Mouse (Mus musculus): ENCODE data around the gene Actl7a. TPM values are rescaled to one million over a fixed set of nuclear protein-coding genes. Genes with fewer than 3 reads are reported as not detected.

Gene Actl7a
- total RNA-seq (2014; rRNA removed) (not detected in 2 replicates), polyA plus RNA-seq (2015; fragmentation: Nextera tagmentation; extraction: Ambion mirVana) (not detected in 2 replicates)

DNA sequence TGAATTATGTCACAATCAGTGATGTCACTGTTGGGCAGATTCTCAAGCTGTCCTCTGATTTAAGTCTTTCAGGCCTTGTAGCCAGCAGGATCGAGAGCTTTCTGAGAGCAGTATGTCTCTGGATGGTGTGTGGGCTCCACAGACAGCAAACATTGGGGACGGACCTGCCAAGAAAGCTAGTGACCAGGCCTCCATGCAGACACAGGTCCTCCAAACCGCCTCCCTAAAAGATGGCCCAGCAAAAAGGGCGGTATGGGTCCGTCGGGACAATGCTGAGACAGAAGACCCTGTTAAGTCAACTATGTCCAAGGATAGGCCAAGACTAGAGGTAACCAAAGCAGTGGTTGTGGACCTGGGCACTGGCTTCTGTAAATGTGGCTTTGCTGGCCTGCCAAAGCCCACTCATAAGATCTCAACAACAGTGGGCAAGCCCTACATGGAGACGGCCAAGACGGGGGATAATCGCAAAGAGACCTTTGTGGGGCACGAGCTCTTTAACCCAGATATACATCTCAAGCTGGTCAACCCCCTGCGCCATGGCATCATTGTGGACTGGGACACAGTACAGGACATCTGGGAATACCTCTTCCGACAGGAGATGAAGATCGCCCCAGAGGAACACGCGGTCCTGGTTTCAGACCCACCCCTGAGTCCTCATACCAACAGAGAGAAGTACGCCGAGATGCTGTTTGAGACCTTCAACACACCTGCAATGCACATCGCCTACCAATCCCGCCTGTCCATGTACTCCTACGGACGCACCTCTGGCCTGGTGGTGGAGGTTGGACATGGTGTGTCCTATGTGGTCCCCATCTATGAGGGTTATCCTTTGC lies at the start of gene Actl7a:
Gene Actl7a (plus strand): TSS at position 51 of the 833 bp plus-strand sequence.
- DNase-seq, result no peak
- peaks cover 13% of the 10 kb centered on the region for H3K36me3 ChIP-seq (ENCODE audit: insufficient read depth)
- no peak within 1 kb of the TSS for H3K9ac ChIP-seq
- H3K27ac ChIP-seq (ENCODE audit: low read depth, low read length), result no peak within 1 kb of the TSS
- H3K4me2 ChIP-seq (ENCODE audit: low read depth), result no peak within 1 kb of the TSS
- no peak for ATAC-seq
- H3K9me3 ChIP-seq (ENCODE audit: low read length), result no peaks in the 10 kb centered on the region
- 98% methylated on average over 21 of the region's 21 CpGs for WGBS
- no peaks in the 10 kb centered on the region for H3K27me3 ChIP-seq (ENCODE audit: insufficient read depth, low read length)
- H3K4me3 ChIP-seq (ENCODE audit: low read depth, low read length), result no peak within 1 kb of the TSS
- TF ChIP-seq CTCF (IDR thresholded peaks at IDR 0.05; ENCODE audit: low read depth), result no peak
- H3K4me1 ChIP-seq (ENCODE audit: insufficient read depth), result no peaks in the 10 kb centered on the region

DNA sequence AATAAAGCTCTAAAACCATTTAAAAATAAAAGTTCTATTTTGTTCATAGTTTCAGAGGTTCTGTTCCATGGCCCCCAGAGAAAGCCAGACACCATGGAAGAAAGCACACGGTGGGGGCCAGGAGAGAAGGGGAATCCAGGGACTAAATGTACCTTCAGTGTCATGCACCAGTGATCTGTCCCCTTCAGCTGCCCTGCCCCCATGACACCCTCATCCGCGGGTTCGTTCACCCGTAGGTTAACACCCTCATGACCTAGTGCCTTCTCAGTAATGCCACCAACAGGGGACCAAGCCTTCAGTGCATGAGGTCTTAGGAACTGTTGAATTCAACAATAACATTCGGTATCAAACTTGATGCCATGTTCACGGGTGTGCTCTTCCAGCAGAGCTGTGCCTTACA lies 46.8 kb upstream of the Actl7a start:
- DNase-seq (no peak), ATAC-seq (no peak)
- Histone ChIP-seq H3K27me3 (ENCODE audit: insufficient read depth, low read length) (no peaks in the 10 kb centered on the region), H3K4me2 (ENCODE audit: low read depth) (no peak overlapping the region), H3K27ac (ENCODE audit: low read depth, low read length) (no peak overlapping the region), H3K36me3 (ENCODE audit: insufficient read depth) (no peaks in the 10 kb centered on the region), H3K4me1 (ENCODE audit: insufficient read depth) (no peaks in the 10 kb centered on the region), H3K9me3 (ENCODE audit: low read length) (no peaks in the 10 kb centered on the region; the same call in 1 of the 2 replicates), H3K9ac (no peak overlapping the region), H3K4me3 (ENCODE audit: low read depth, low read length) (no peak overlapping the region)
- no peak for TF ChIP-seq CTCF (IDR thresholded peaks at IDR 0.05; ENCODE audit: low read depth)
- 88% methylated on average over 7 of the region's 7 CpGs for WGBS

DNA sequence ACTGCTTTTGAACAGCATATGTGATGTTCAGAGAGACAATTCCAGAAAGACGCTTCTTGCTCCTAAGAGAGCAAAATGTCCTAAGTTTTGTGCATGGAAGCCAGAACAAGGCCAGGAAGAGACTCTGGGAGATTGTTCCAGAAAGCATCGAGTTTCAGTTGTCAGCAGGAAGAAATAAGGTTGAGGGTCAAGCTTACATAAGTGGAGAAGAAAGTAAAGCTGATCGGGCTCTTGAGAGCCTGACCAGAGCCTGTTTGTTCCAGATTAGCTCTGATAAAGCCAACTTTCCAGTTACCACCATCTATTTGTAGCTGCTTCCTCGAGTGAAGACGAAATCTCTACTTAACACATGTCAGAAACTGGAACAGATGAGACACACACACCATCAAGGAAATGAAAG lies 44.5 kb upstream of the Actl7a start:
- DNase-seq (no peak), ATAC-seq (no peak)
- Histone ChIP-seq H3K9ac (no peak overlapping the region), H3K36me3 (ENCODE audit: insufficient read depth) (no peaks in the 10 kb centered on the region), H3K27me3 (ENCODE audit: insufficient read depth, low read length) (no peaks in the 10 kb centered on the region), H3K27ac (ENCODE audit: low read depth, low read length) (no peak overlapping the region), H3K9me3 (ENCODE audit: low read length) (no peaks in the 10 kb centered on the region), H3K4me2 (ENCODE audit: low read depth) (no peak overlapping the region), H3K4me3 (ENCODE audit: low read depth, low read length) (no peak overlapping the region), H3K4me1 (ENCODE audit: insufficient read depth) (no peaks in the 10 kb centered on the region)
- WGBS, result 73% methylated on average over 5 of the region's 5 CpGs
- no peak for TF ChIP-seq CTCF (IDR thresholded peaks at IDR 0.05; ENCODE audit: low read depth)

DNA sequence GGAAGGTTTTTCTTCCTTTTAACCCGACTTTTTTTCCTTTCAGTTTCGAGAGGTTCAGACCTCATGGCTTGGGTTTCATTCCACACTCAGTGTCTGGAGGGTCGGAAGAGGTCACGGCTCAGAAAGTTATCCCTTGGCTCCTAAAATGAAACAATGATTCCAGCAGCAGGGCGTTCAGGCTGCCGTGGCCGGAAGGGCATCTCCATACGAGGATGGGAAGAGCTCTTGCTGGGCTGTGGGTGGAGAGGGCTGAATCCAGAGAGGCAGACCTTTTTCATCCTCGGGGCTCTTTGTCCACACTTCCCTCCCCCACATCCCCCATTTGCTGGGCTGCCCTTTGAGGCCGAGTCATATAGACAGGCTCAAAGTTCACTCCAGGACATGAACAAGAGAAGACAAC lies 41.0 kb upstream of the Actl7a start:
- H3K36me3 ChIP-seq (ENCODE audit: insufficient read depth), result no peaks in the 10 kb centered on the region
- H3K27ac ChIP-seq (ENCODE audit: low read depth, low read length), result no peak overlapping the region
- no peak overlapping the region for H3K4me2 ChIP-seq (ENCODE audit: low read depth)
- no peak overlapping the region for H3K4me3 ChIP-seq (ENCODE audit: low read depth, low read length)
- WGBS, result 7% methylated on average over 10 of the region's 10 CpGs
- ATAC-seq, result no peak
- H3K4me1 ChIP-seq (ENCODE audit: insufficient read depth), result no peaks in the 10 kb centered on the region
- H3K9me3 ChIP-seq (ENCODE audit: low read length), result no peaks in the 10 kb centered on the region
- H3K27me3 ChIP-seq (ENCODE audit: insufficient read depth, low read length), result no peaks in the 10 kb centered on the region
- no peak for TF ChIP-seq CTCF (IDR thresholded peaks at IDR 0.05; ENCODE audit: low read depth)
- H3K9ac ChIP-seq, result no peak overlapping the region
- no peak for DNase-seq

DNA sequence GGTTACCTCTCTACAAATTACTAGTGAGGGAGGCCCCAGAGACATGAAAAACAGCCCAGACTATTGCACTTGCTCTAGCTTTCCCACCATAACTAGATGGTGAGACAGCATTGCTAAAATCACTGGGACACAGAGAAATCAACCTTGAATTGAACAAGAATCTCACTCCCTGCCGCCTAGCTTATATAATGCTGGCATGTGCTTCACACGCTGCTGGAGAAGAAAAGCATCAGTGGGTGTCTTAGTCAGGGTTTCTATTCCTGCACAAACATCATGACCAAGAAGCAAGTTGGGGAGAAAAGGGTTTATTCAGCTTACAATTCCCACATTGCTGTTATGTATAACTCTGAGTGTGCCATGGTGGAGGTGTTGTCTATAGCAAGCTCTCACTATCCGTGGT lies 30.1 kb upstream of the Actl7a start:
- no peak for DNase-seq
- Histone ChIP-seq H3K4me2 (ENCODE audit: low read depth) (no peak overlapping the region), H3K36me3 (ENCODE audit: insufficient read depth) (no peaks in the 10 kb centered on the region), H3K4me1 (ENCODE audit: insufficient read depth) (0 out of 2 replicates have a peak, but pooled peaks cover 3% of the 10 kb centered on the region), H3K4me3 (ENCODE audit: low read depth, low read length) (no peak overlapping the region), H3K9ac (no peak overlapping the region), H3K27ac (ENCODE audit: low read depth, low read length) (no peak overlapping the region), H3K9me3 (ENCODE audit: low read length) (no peaks in the 10 kb centered on the region), H3K27me3 (ENCODE audit: insufficient read depth, low read length) (no peaks in the 10 kb centered on the region)
- no peak for TF ChIP-seq CTCF (IDR thresholded peaks at IDR 0.05; ENCODE audit: low read depth)
- 86% methylated on average over 3 of the region's 3 CpGs for WGBS
- no peak for ATAC-seq

DNA sequence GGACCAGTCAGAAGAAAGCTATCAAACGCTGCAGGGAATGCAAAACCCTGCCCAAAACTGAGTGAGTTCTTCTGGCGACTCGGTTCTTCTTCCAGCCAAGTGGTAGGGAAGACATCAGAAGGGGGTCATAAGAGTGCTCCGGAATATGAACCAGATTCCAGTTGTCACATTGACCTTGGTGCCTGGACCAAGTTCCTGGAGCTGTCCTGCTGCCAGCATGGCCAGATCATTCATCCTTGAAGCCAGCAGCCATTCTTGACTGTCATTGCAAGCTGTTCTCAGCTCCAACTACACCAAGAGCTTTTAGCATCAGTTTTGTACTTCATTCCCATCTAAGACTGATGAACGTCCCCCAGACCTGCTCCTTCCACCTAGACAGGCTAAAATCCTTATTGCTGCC lies 26.4 kb upstream of the Actl7a start:
- no peak overlapping the region for H3K4me2 ChIP-seq (ENCODE audit: low read depth)
- no peaks in the 10 kb centered on the region for H3K36me3 ChIP-seq (ENCODE audit: insufficient read depth)
- ATAC-seq (no peak), DNase-seq (no peak)
- H3K9me3 ChIP-seq (ENCODE audit: low read length), result no peaks in the 10 kb centered on the region
- H3K27ac ChIP-seq (ENCODE audit: low read depth, low read length), result no peak overlapping the region
- no peak overlapping the region for H3K4me3 ChIP-seq (ENCODE audit: low read depth, low read length)
- 50% methylated on average over 5 of the region's 5 CpGs for WGBS
- no peak for TF ChIP-seq CTCF (IDR thresholded peaks at IDR 0.05; ENCODE audit: low read depth)
- no peak overlapping the region for H3K9ac ChIP-seq
- no peaks in the 10 kb centered on the region for H3K4me1 ChIP-seq (ENCODE audit: insufficient read depth)
- H3K27me3 ChIP-seq (ENCODE audit: insufficient read depth, low read length), result no peaks in the 10 kb centered on the region

DNA sequence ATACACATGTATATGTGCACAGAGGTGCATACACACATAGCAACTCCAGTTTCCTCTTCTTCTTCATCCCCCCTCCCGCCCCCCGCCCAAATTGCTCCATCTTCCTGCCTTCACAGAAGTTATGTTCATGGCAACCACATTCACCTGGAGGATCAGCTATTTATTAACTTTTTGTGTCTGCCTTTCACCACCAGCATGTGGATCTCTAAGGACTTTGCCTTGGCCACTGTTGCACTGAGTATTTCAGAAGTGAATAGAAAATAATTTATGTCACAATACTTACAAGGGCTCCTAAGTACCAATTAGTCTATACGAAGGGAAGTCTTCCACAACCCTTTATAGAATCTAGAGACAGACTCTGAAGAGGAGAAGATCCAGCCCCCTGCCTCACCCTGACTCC lies 25.3 kb upstream of the Actl7a start:
- ATAC-seq, result no peak

More for the DNA sequence above, 25.3 kb upstream of the Actl7a start:
- Histone ChIP-seq H3K9me3 (ENCODE audit: low read length) (no peaks in the 10 kb centered on the region), H3K27me3 (ENCODE audit: insufficient read depth, low read length) (no peaks in the 10 kb centered on the region), H3K36me3 (ENCODE audit: insufficient read depth) (no peaks in the 10 kb centered on the region), H3K4me2 (ENCODE audit: low read depth) (no peak overlapping the region), H3K4me3 (ENCODE audit: low read depth, low read length) (no peak overlapping the region), H3K9ac (no peak overlapping the region), H3K27ac (ENCODE audit: low read depth, low read length) (no peak overlapping the region), H3K4me1 (ENCODE audit: insufficient read depth) (no peaks in the 10 kb centered on the region)
- WGBS, result 85% methylated on average over 3 of the region's 3 CpGs
- no peak for DNase-seq
- TF ChIP-seq CTCF (IDR thresholded peaks at IDR 0.05; ENCODE audit: low read depth), result no peak
